Mouse (Mus musculus) adrenal gland, adult 8-10 months (tissue): Measurements from ENCODE around the gene Csnk1d. TPM values are rescaled to one million over a fixed set of nuclear protein-coding genes. Genes with fewer than 3 reads are reported as not detected.

Experiments
- DNase-seq: peaks from one replicate; pipeline ENCODE4 v3.0.0; 2022
- total RNA-seq, 4 experiments: library from RNA; stranded (reverse); gene quantifications; 2 replicates each; pipeline ENCODE4 v1.2.4; 2022

The Csnk1d gene
- total RNA-seq, 4 experiments from 2014 or later: 117 to 145 (median 136) TPM

DNA sequence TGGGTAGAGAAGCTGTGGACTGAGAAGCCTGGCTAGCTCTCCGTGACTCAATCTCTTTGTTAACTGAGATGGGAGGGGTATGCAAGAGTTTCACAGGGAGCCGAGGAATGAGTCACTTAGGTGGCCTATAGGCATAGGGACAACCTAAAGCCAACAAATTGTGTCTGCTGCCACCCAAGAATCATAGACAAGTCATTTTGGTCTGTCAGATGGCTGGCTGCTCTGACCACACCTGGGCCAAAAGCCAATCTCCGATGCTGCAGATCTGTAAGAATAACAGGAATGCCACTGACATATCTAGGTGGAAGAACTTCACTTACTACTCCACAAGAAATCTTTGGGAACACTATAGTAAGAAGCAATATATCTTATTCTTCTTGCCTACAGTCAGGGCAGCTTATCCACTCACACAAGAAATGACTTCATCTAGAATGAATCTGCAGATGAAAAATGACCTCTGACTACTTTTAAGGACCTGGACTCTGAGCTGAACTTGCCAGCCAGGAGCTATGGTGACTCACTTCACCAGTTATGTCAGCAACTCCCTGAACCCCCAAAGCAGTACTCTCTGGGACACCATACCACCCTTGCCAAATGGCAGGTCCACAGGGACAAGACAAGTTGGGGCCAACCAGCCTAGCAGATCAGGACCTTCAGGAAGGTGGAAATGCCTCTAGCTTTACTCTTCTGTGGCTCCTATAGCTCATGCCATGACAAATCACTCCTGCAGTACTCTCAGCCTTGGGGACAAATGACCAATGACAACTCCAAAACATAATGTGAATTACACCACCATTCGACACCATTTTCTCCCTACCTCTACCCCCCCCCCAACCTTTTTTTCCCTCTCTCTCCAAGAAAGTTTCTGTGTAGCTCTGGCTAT lies 6.4 kb downstream of the Csnk1d start:
- peak; percentile 68 for DNase-seq

DNA sequence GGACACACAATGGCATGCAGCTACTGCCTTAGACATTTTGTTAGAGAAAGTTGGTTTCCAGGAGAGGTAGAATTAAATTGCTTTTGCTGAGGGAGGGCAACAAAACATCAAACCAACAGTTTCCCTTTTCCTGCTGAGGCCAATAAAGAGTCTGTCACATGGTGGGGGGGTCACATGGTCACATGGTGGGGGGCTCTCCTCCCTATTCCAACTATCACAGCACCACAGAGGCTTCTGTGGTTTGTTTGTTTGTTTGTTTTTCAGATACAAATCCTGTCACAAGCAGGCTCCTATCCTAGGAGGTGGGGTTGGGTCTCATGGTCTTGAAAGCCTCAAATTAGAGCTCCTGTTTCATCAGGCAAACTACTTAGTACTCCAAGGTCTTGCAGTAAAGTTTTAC lies 8.7 kb downstream of the Csnk1d start:
- DNase-seq: no peak

DNA sequence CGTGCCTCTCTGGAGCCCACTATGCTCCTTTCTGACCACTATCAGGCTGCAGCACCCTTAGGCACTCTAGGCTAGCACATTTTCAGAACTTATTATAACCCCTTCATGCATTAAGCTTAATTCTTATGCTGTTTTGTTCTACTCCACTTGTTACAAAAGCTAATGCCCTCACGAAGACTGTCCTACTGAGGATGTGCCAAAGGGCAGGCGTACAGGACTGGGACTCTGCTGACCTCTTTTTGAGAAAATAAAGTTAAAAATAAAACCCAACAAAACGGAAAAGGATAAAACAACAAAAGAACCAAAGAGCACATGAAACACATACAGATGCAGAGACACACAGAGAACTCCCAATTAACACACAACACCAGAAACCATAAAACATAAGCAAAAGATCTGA lies 9.5 kb downstream of the Csnk1d start:
- DNase-seq: no peak

DNA sequence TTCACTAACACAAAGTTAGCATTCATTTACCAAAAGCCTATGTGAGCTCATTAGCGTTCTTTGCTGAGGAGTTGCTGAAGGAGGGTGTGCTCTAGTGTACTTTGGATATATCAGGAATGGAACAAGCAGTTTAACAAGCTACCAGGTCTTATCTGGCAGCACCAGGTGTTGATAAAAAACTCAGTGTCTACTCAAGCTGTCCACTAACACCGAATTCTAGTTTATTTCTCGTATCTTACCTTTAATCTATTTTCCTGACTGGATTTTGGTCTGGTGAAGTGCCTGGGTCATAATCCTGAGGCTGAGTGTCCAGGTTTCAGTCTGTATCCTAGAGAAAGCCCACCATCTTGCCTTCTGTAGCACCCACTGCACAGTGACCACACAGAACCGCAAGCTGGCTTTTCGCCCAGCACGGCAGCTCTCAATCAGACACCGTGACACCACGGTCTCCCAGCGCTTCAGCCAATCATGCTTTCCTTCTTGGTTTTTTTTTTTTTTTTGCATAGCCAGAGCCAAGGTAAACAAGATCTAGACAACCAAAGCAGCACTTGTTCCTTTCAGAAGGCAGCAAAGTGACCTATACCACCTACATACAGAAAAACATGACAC lies 10.6 kb downstream of the Csnk1d start:
- DNase-seq: no peak

DNA sequence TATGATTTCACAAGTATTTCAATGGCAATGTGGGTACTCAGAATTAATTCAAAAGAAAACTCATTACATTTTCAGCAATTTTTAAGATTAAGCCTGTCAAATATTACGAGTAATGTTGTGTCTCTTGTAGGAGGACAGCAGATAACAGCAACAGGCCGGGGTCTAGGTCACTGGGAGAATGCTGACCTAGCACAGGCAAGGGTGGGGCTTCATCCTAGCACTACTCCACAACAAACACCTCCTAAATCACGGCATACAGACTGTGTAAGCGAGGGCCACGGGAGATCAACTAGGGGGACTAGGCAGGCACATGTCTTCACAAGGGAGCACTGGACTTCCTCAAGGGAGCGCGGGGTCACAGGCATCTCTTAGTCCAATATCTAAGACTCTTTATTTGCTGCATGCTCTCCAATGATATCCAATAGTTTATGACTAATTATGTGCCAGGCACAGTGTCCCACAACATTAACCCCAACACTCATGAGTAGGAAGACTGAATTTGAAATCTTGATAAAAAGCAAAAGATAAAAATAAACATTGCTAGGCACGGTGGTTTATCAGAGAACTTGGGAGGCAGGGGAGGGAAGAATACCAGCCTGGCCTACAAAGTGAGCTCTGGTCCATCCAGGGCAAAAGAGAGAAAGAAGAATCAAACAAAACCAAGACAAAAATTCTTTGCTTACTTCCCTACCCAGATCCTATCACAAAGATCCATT lies 11.3 kb downstream of the Csnk1d start:
- no peak for DNase-seq

DNA sequence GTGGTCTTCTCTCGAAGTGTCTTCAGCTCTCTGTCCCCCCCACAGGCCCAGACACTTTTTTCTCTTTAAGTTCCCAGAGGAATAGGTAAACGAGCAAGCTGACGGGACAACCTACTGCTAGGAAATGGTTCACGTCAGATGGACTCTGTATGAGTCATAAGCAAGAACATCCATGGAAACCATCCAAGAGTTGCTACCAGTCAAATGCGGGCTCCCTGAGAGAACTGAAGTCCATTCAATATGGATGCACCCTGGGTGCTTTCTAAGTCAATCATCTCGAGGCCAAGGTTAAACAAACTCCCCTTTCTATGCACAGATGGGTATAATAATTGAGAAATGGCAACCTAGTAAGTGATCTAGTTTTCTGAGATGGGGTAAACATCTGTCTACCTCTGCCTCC lies 17.8 kb downstream of the Csnk1d start:
- DNase-seq: no peak

DNA sequence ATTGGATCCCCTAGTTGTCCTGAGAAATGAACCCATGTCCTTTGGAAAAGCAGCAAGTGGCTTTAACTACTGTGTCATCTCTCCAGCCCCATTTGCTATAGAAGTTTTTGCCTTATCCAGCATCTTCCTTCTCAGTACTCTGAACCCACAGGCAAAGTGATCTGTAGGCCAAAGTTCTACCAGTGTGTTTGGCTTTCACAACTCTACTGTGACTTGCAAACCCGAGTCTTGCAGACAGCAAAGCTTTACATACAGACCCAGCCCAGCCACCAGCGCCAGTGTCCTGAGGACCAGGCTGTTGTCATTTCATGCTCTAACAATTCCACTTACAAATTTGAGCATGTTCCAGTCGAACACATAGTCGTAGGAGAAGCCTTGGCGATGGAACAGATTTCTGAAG lies 19.9 kb downstream of the Csnk1d start:
- DNase-seq: no peak

DNA sequence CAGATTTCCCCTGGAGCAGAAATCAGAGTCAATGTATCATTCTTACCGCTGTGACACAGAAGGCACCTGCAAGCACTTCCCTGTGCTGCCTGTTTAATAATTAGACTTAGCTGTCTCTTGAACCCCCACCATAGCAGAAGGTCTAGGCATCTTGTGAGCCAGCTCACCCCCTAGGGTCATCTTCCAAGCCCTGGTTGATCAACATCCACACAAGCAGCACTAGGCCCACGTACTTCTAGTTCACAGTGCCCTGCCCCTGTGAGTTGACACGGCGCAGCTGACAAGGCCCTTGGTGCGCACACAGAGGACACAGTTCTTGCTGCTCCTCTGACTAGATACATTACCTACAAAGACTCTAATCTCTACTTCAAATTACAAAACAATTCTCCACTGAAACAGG lies 21.4 kb downstream of the Csnk1d start:
- DNase-seq: no peak

DNA sequence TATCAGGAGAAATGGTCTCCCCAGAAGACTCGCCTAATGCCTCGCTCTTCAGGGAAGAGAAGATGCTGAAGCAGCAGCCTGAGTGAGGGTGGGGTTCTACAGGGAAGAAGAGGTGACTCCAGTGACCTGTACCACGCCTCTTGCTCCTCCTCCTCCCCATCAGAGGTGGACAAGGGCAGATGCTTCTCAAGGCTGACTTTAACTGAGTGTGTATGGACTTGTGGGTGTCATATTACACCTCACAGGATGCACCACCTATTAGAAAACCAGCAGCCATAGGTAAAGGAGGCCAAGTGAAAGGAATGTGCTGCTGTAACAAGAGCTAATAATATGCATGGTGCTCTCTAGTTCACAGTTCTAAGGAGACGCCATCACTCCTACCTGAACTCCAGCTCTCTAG lies 25.5 kb downstream of the Csnk1d start:
- no peak for DNase-seq

DNA sequence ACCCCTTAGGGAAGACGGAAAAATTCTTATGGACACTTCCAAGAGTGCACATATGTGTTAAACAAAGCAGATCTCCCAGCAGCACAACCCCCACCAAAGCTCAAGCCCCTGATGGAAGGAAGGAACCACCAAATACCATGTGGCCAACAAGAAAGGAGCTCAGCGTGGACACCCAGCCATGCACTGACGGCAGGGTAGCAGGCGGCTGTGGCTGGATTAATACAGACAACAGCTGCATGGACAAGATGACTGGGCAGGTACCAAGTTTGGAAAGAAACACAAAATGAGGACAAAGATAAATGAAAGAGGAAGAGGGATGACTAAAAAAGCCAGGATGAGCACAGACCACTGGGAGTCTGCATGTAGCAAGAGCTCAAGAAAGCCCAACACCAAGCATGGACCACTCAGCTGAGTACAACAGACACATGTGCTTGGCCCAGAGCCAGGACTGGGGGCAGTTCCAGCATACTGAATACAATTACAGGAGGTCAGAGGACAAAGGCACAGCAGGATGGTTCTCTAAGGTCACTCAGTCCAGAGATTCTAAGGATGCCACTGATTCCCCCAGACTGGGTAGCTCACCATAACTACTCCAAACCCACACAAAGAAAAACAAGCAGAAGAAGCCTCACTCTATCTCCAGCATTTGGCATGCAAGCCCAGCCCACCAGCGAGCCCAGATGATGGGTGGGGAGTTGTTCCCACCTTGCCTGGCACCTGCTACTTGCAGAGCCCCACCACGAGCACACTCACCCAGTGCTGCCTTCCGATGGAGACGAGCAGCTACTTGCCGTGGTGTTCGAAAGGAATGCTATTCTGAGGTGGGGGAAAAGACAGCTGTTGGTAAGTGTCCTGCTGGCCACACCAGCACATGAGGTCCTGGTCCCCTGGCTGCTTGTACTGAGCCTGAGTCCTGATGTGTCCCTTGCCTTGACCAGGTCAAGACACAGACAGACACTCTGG lies 26.7 kb downstream of the Csnk1d start:
- no peak for DNase-seq

DNA sequence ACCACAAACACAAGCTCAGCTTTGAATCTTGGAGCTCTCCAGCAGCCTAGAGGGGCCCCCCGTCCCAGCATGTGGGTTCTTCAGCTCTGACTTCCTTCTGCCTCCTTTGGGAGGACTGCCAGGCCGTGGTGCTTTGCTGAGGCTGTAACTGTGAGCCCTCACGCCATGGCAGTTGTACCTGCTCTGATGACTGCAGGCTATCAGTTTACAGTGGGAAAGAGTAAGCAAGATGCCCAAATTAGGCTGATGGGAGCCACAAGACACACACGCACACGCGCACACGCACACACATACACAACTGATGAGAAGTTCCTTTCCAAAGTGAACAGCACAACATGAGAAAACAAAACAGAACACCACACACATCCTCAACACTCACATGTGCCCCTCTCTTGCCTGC lies 28.2 kb downstream of the Csnk1d start:
- no peak for DNase-seq

DNA sequence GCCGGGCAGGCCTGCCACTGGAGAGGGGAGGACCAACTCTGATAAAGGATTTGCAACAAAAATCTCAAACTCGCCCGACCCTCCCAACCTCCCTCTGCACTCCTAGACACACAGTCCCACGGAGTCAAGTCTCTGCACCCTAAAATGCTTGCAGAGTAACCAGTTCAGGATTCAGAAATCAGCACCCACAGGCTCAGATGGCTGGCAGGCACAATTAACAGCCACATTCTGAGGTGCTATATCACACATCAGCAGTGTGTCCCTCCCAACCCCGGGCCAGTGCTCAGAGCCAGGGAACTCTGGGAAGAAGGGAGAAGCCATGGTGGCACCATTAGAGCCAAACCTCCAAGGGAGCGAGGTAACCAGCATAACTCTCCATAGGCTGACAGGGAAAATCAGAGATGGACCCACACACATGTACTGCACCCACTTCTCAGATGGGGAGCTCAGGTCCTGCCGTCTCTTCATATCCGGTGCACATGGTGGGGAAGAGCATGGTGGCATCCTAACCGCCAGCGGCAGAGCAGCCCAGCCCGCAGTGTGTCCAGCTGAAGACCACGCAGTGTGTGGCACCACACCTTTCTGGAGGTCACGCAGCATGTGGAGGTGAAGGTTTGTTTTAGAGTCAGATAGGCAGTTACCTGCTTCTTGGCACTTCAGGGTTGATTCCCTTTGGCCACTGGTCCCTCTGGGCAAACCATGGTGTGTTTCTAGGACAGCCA lies 28.9 kb downstream of the Csnk1d start:
- DNase-seq: no peak

DNA sequence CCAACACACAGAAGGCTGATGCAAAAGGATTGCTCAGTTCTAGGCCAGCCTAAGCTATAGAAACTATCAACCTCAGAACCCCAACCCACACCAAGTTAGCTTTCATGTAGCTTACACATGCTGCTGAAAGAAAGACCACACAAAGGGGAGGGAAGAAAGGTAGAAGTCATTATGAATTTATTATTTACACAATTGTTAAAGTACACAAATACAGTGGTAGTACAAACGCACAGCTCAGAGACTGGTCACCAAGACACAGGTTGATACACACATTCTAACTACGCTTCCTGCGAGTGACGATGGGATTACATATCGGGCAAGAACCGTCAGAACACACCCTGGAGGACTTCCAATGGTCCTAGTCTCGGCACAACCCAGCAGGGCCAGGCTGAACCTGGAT lies 29.5 kb downstream of the Csnk1d start:
- DNase-seq: no peak

DNA sequence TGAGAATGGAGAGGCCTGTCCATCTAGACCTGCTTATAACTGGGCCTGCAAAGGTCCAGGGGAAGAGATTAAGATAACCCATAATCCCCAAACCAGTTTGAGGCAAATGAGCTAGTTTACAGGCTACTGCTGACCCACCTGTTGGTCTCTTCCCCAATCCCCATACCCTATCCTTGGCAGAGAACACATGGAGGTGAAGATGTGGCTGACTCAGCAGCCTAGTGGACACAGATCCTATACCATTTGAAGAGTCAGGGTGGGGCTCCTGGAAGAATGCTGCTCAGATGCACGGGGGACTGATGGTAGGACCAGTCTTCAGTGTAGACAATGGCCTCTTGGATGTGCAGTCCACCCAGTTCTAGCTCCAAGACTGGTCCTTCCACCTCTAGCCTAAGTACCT lies 30.9 kb downstream of the Csnk1d start:
- no peak for DNase-seq

DNA sequence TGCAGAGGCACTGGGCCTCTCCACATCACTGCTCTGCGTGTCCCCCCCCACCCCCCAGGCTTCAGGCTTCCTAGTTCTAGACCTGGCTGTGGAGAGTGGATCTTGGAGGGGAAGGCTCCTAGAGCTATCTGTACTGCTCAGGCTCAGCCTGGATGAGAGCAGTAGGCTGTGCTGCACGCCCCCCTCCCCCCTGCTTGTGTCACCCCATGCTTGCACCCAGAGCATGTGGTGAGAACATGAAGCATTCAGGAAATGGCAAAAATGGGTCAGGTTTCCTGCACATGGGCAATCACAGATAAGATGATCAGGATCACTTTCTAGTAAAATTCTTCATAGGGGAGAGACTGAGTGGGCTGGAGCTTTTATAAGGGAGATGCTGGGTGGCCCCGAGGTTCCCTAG lies 31.6 kb downstream of the Csnk1d start:
- no peak for DNase-seq

DNA sequence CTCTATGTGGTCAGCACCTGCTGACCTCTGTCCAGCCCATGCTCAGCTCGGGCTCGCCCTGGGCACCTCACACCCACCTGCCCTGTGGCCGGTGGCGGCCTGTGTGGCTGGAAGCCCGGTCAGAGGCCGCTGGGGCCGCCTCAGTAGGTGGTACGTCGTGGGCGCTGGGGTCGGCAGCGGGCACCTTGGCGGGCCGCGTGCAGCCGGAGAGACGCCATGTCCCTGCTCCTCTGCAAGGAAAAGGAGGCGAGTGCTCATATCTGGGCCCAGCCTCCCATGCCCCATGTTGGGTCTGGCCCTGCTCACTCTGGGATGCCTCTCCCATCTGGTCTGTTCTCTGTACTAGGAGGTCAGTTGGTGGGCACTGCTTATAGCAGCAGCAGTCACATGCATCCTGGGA lies 32.1 kb downstream of the Csnk1d start:
- DNase-seq: no peak

DNA sequence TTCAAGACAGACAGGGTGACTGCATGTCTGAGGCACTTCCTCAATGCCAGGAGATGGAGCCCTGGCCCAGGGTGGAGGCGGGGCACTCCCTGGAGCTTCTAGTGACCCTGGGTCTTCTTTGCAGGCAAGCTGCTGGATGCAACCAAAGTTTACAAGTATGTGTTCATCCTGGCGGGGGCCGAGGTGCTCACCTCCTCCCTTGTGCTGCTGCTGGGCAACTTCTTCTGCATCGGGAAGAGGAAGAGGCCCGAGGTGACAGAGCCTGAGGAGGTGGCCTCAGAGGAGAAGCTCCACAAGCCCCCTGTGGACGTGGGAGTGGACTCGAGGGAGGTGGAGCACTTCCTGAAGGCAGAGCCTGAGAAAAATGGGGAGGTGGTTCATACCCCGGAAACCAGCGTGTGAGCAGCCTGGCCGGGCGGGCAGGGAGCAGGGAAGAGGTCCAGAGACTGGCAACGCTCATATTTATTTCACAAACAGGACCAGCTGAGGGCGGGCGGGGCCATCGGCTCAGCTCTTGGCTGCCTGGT lies 33.3 kb downstream of the Csnk1d start:
- no peak for DNase-seq

DNA sequence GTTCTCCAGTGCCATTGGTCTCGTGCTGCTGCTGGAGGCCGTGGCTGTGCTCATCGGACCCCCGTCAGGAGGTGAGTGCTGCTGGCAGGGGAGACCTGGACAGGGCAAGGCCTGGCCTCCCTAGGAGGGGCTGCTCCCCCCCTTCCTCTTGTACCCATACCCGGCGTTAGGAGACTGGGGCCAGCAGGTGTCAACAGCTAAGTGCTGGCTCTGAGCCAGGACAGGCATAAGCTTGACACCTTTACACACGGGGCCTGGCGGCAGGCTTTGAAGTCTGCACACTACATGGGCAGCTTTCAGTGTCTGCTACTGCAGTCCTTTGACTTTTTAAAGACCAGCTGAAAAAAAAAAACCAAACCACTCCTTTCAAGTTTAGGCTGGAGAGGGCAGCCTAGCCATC lies 34.1 kb downstream of the Csnk1d start:
- no peak for DNase-seq

DNA sequence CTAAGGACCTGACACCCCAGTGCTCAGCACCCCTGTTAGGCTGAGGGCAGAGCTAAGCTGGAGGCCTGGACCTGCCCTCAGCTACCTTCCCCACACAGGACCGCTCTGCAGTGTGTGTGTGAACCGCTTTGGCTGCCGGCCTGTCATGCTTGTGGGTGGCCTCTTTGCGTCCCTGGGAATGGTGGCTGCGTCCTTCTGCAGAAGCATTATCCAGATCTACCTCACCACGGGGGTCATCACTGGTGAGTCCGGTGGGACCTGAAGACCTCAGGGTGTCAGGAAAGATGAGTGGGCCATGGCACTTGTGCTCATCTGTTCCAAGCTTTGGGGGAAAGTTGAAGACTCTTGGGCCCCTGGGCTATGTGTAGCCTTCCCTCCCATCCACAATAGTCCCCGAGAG lies 35.4 kb downstream of the Csnk1d start:
- DNase-seq: no peak

DNA sequence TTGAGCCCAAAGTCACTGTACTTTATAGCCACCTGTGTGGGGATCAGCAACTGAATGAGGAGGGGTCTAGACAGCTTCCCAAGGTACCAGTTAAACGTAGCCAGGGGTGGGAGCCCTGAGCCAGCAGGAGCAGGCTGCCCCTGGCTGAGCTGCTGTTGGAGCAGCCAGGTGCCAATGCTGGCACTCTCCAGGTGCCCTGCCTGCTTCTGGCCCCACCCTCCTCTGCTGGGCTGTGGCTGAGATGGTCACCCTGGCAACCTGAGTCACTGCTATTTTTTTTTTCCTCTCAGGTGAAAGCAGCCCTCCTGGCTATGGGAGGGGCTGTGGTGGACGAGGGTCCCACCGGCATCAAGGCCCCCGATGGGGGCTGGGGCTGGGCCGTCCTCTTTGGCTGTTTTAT lies 36.2 kb downstream of the Csnk1d start:
- no peak for DNase-seq
